ENCODE assay signal across 26 mouse cellular contexts in the genomic region with DNA sequence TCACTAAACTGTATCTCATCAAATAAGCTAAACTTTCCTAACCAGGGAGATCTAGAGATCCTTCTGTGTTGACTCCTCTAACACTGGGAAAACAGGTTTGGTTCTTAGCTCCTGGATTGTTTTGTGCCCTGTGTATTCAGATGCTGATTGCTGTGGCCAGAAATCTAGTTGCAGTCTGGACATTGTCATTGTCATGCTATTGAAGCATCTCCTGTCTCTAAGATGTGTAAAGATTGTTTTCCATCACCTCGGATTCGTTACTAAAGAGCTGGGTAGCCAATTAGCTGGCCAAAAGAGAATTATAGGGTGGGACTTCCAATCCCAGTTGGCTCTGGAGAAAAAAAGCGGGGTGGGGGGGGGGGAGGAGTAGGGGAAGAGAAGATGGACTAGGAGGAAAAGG. TPM values are rescaled to one million over a fixed set of nuclear protein-coding genes. Genes with fewer than 3 reads are reported as not detected.
DNase-seq lines count a peak whose midpoint lies in the region; ATAC-seq and TF ChIP-seq lines count a peak whose summit lies in the region.
"Had no signal": no experiment of that assay in that cellular context is flagged by ENCODE, and none has a peak within 500 bp of the region (broad histone marks: within the 10 kb centered on the region; RNA-seq: fewer than 3 reads in every experiment).

No protein-coding gene starts in this region.

- no peak overlapping the region for H3K4me3 ChIP-seq in midbrain, embryonic 11.5 days (ENCODE audit: low read depth, low read length)
- H3K4me3 ChIP-seq in midbrain, embryonic 15.5 days = no peak overlapping the region
- H3K4me3 ChIP-seq in E14TG2a.4 (replicated peaks; ENCODE audit: low read length) = 0 out of 2 replicates have a peak overlapping the region, but pooled peaks have one; percentile 27
- no peak overlapping the region for H3K4me3 ChIP-seq in midbrain, embryonic 10.5 days
- no peak overlapping the region for H3K4me3 ChIP-seq in hindbrain, embryonic 10.5 days
- H3K4me3 ChIP-seq: embryonic facial prominence, embryonic 10.5 days; embryonic facial prominence, embryonic 12.5 days; forebrain, embryonic 13.5 days had no signal

- H3K27me3 ChIP-seq in midbrain, embryonic 11.5 days (ENCODE audit: control insufficient read depth, insufficient read depth, low read length) = no peaks in the 10 kb centered on the region
- no peaks in the 10 kb centered on the region for H3K27me3 ChIP-seq in midbrain, embryonic 15.5 days (replicated peaks)
- H3K27me3 ChIP-seq in E14TG2a.4 (ENCODE audit: insufficient read depth, low read length) = no peaks in the 10 kb centered on the region
- peaks cover 9% of the 10 kb centered on the region; the same call in 1 of the 2 replicates for H3K27me3 ChIP-seq in midbrain, embryonic 10.5 days (ENCODE audit: low read depth, poor library complexity, severe bottlenecking)
- H3K27me3 ChIP-seq in hindbrain, embryonic 10.5 days (ENCODE audit: insufficient read depth, poor library complexity, severe bottlenecking) = peaks cover 6% of the 10 kb centered on the region; the same call in 1 of the 2 replicates
- H3K27me3 ChIP-seq: CH12.LX; embryonic facial prominence, embryonic 12.5 days; forebrain, embryonic 13.5 days had no signal

- no peak for ATAC-seq in midbrain, embryonic 11.5 days (ENCODE audit: low FRiP score)
- no peak for ATAC-seq in midbrain, embryonic 15.5 days (replicated peaks)
- ATAC-seq: activated CD4-positive, CD25-positive, alpha-beta regulatory T cell, adult 4 months; CD4-positive, CD25-positive, alpha-beta regulatory T cell, adult 4 months; forebrain, embryonic 13.5 days; forebrain, embryonic 16.5 days; Patski had no signal

- H3K27ac ChIP-seq in midbrain, embryonic 11.5 days (ENCODE audit: low read depth, low read length) = no peak overlapping the region
- H3K27ac ChIP-seq in midbrain, embryonic 15.5 days = no peak overlapping the region
- no peak overlapping the region for H3K27ac ChIP-seq in midbrain, embryonic 10.5 days (replicated peaks)
- H3K27ac ChIP-seq in hindbrain, embryonic 10.5 days = no peak overlapping the region
- H3K27ac ChIP-seq: embryonic facial prominence, embryonic 10.5 days; embryonic facial prominence, embryonic 12.5 days; forebrain, embryonic 13.5 days had no signal

- peak; percentile 47 for DNase-seq in midbrain, embryonic 11.5 days (ENCODE audit: low spot score, missing footprints)
- DNase-seq in ES-CJ7 (ENCODE audit: low read depth, low spot score) (peak; percentile 96), R1 (ENCODE audit: low read depth, low spot score) (peak; percentile 98)
- no peak for DNase-seq in cerebellum, adult 9-10 months
- DNase-seq in midbrain, embryonic 10.5 days (ENCODE audit: low spot score) = no peak
- no peak for DNase-seq in hindbrain, embryonic 10.5 days (ENCODE audit: low spot score)
- DNase-seq: adrenal gland, adult 2 months; adrenal gland, postnatal 10 days; adrenal gland, postnatal 25 days; B cell, adult 2 months; cerebellum, adult 11 months; cerebellum, adult 18-20 months; cerebellum, adult 8-10 months; cerebellum, postnatal 10 days; cerebellum, postnatal 25 days had no signal

- H3K9me3 ChIP-seq in midbrain, embryonic 11.5 days (ENCODE audit: control insufficient read depth, low read length) = no peaks in the 10 kb centered on the region
- H3K9me3 ChIP-seq in midbrain, embryonic 15.5 days = no peaks in the 10 kb centered on the region
- no peaks in the 10 kb centered on the region for H3K9me3 ChIP-seq in E14TG2a.4 (ENCODE audit: low read length)
- H3K9me3 ChIP-seq in midbrain, embryonic 10.5 days (replicated peaks) = no peaks in the 10 kb centered on the region
- H3K9me3 ChIP-seq in hindbrain, embryonic 10.5 days = no peaks in the 10 kb centered on the region
- H3K9me3 ChIP-seq: embryonic facial prominence, embryonic 10.5 days; embryonic facial prominence, embryonic 12.5 days; forebrain, embryonic 13.5 days had no signal

- no peak overlapping the region for H3K9ac ChIP-seq in midbrain, embryonic 11.5 days (ENCODE audit: low read length)
- H3K9ac ChIP-seq in midbrain, embryonic 15.5 days = no peak overlapping the region
- H3K9ac ChIP-seq: embryonic facial prominence, embryonic 12.5 days; forebrain, embryonic 13.5 days had no signal

- TF ChIP-seq CTCF in E14TG2a.4 (conservative IDR thresholded peaks at IDR 0.05; ENCODE audit: low read length) = no peak

- no peaks in the 10 kb centered on the region; the same call in 1 of the 2 replicates for H3K36me3 ChIP-seq in midbrain, embryonic 11.5 days (ENCODE audit: control insufficient read depth, insufficient read depth, low read length)
- no peaks in the 10 kb centered on the region for H3K36me3 ChIP-seq in midbrain, embryonic 15.5 days (replicated peaks)
- no peaks in the 10 kb centered on the region for H3K36me3 ChIP-seq in E14TG2a.4 (ENCODE audit: insufficient read depth, low read length)
- no peaks in the 10 kb centered on the region for H3K36me3 ChIP-seq in midbrain, embryonic 10.5 days
- no peaks in the 10 kb centered on the region for H3K36me3 ChIP-seq in hindbrain, embryonic 10.5 days
- H3K36me3 ChIP-seq: embryonic facial prominence, embryonic 10.5 days; embryonic facial prominence, embryonic 12.5 days; G1E had no signal

- no peak overlapping the region for H3K4me2 ChIP-seq in midbrain, embryonic 11.5 days
- no peak overlapping the region for H3K4me2 ChIP-seq in midbrain, embryonic 15.5 days
- H3K4me2 ChIP-seq: embryonic facial prominence, embryonic 12.5 days; forebrain, embryonic 13.5 days had no signal

- 68% methylated on average over 3 of the region's 3 CpGs for WGBS in midbrain, embryonic 11.5 days
- WGBS in midbrain, embryonic 15.5 days = 60% methylated on average over 3 of the region's 3 CpGs
- WGBS in midbrain, embryonic 10.5 days = 52% methylated on average over 3 of the region's 3 CpGs
- WGBS in hindbrain, embryonic 10.5 days = 49% methylated on average over 3 of the region's 3 CpGs

- peaks cover 3% of the 10 kb centered on the region; the same call in 1 of the 2 replicates for H3K4me1 ChIP-seq in midbrain, embryonic 11.5 days (ENCODE audit: control insufficient read depth, insufficient read depth, low read length)
- peaks cover 13% of the 10 kb centered on the region; the same call in 1 of the 2 replicates for H3K4me1 ChIP-seq in midbrain, embryonic 15.5 days
- H3K4me1 ChIP-seq in E14TG2a.4 (replicated peaks; ENCODE audit: low read depth, low read length) = peaks cover 61% of the 10 kb centered on the region
- H3K4me1 ChIP-seq in midbrain, embryonic 10.5 days = peaks cover 15% of the 10 kb centered on the region
- peaks cover 15% of the 10 kb centered on the region for H3K4me1 ChIP-seq in hindbrain, embryonic 10.5 days (replicated peaks)

RNA-seq across cellular contexts. Expression of a gene that starts 2.4 kb away (rescaled TPM):
- polyA plus RNA-seq in midbrain, embryonic 11.5 days (2014; fragmentation: Nextera tagmentation; extraction: Ambion mirVana) = 51.3 and 59.0 TPM in 2 replicates
- 29.1 and 31.1 TPM in 2 replicates for polyA plus RNA-seq in midbrain, embryonic 15.5 days (2015; fragmentation: Nextera tagmentation; extraction: Ambion mirVana)
- 28.0 and 42.7 TPM in 2 replicates for polyA plus RNA-seq in midbrain, embryonic 10.5 days (2016; fragmentation: Nextera tagmentation; extraction: Ambion mirVana)
- 38.8 and 43.3 TPM in 2 replicates for polyA plus RNA-seq in hindbrain, embryonic 10.5 days (2016; fragmentation: Nextera tagmentation; extraction: Ambion mirVana)
- polyA plus RNA-seq: CD4-positive, CD25-positive, alpha-beta regulatory T cell, adult 4 months; G1E had no signal

Comparison
In these comparisons a context has a peak if more than half of its experiments do, and no peak if none do; other contexts are left out.
1. DNase-seq: peak in midbrain, embryonic 11.5 days (single experiment), ES-CJ7 (single experiment) and R1 (single experiment); none in cerebellum, adult 9-10 months (single experiment), midbrain, embryonic 10.5 days (single experiment) and hindbrain, embryonic 10.5 days (single experiment).